Mouse (Mus musculus): Measurements from ENCODE around the gene Echdc3. TPM values are rescaled to one million over a fixed set of nuclear protein-coding genes. Genes with fewer than 3 reads are reported as not detected.
A peak's percentile ranks its signal among the peaks of the same experiment; 100 is the strongest.

Gene Echdc3
- polyA plus RNA-seq, 1 experiment from 2014 or later, result 0.80 TPM

DNA sequence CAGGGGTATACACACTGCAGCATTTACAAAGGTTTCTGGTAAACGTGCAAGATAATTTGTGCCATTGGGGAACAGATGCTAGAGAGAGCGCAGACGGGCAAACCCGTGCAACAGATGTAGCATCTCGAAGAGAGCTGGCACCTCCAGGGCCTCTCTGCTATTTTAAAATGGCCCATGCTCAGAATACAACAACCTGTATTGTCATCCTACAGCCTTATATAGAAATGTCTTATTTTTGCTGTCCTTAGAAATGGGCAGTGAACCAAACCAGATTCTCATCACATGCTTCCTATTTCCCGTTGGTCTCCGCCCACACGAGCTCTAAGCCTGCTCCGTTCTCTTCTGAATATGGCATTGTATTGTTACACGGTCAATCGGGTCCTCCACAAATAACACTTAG lies 3.7 kb downstream of the Echdc3 start:
- no peaks in the 10 kb centered on the region for H3K36me3 ChIP-seq (ENCODE audit: control insufficient read depth, insufficient read depth, low read length)
- H3K27me3 ChIP-seq (ENCODE audit: control insufficient read depth, insufficient read depth, low read length), result no peaks in the 10 kb centered on the region
- no peak overlapping the region for H3K9ac ChIP-seq (replicated peaks; ENCODE audit: low read depth, low read length)
- no peaks in the 10 kb centered on the region for H3K9me3 ChIP-seq (ENCODE audit: control insufficient read depth, low read length)
- H3K4me3 ChIP-seq (ENCODE audit: low read depth, low read length), result no peak overlapping the region
- H3K4me2 ChIP-seq (ENCODE audit: low read depth, low read length), result no peak overlapping the region
- WGBS, result 80% methylated on average over 11 of the region's 11 CpGs
- no peak for ATAC-seq (ENCODE audit: low read depth)
- no peak overlapping the region for H3K27ac ChIP-seq (ENCODE audit: low read depth, low read length)
- H3K4me1 ChIP-seq (ENCODE audit: control insufficient read depth, insufficient read depth, low read length), result 0 out of 2 replicates have a peak, but pooled peaks cover 3% of the 10 kb centered on the region

GRCm38 (mm10) chr2:6207736-6208135 lies 5.1 kb downstream of the Echdc3 start:
- no peak overlapping the region for H3K4me3 ChIP-seq (ENCODE audit: low read depth, low read length)
- no peaks in the 10 kb centered on the region for H3K27me3 ChIP-seq (ENCODE audit: control insufficient read depth, insufficient read depth, low read length)
- no peaks in the 10 kb centered on the region for H3K36me3 ChIP-seq (ENCODE audit: control insufficient read depth, insufficient read depth, low read length)
- no peaks in the 10 kb centered on the region for H3K4me1 ChIP-seq (ENCODE audit: control insufficient read depth, insufficient read depth, low read length)
- H3K4me2 ChIP-seq (ENCODE audit: low read depth, low read length), result no peak overlapping the region
- H3K9ac ChIP-seq (replicated peaks; ENCODE audit: low read depth, low read length), result no peak overlapping the region
- no peak overlapping the region for H3K27ac ChIP-seq (ENCODE audit: low read depth, low read length)
- WGBS, result 91% methylated on average over 2 of the region's 2 CpGs
- ATAC-seq (ENCODE audit: low read depth), result no peak
- H3K9me3 ChIP-seq (ENCODE audit: control insufficient read depth, low read length), result no peaks in the 10 kb centered on the region

DNA sequence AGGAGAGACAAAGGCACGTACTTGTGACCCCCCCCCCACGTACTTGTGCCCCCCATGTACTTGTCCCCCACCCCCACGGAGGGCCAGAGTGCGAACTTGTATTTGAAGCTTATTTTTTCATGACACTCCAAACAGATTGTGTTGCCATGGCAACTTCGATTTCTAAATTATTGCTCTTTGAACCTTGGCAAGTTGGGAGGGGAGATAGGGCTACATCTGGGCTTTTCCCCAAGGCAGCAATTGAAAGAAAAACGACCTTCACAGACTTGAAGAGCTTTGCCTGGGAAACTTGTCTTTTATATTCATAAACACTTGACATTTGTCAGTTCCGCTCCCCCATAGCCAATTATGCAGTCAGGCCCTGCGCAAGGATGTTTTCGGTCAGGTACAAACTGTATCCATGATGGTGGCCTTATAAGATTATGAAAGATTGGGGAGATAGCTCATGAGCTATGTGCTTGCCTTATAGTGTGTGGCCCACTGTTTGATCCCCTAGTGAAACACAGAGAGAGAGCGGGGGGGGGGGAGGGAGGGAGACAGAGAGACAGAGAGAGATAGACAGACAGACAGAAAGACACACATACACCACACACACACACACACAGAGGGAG lies 16.4 kb downstream of the Echdc3 start:
- no peak overlapping the region for H3K27ac ChIP-seq (ENCODE audit: low read depth, low read length)
- ATAC-seq (ENCODE audit: low read depth), result no peak

GRCm38 (mm10) chr2:6195468-6196239 lies 17.2 kb downstream of the Echdc3 start:
- no peak overlapping the region for H3K4me3 ChIP-seq (ENCODE audit: low read depth, low read length)
- no peaks in the 10 kb centered on the region for H3K27me3 ChIP-seq (ENCODE audit: control insufficient read depth, insufficient read depth, low read length)
- 67% methylated on average over 15 of the region's 15 CpGs for WGBS
- no peak overlapping the region for H3K4me2 ChIP-seq (ENCODE audit: low read depth, low read length)
- no peaks in the 10 kb centered on the region for H3K36me3 ChIP-seq (ENCODE audit: control insufficient read depth, insufficient read depth, low read length)
- H3K4me1 ChIP-seq (ENCODE audit: control insufficient read depth, insufficient read depth, low read length), result no peaks in the 10 kb centered on the region; the same call in 1 of the 2 replicates
- no peak overlapping the region for H3K9ac ChIP-seq (replicated peaks; ENCODE audit: low read depth, low read length)
- no peaks in the 10 kb centered on the region for H3K9me3 ChIP-seq (ENCODE audit: control insufficient read depth, low read length)
- H3K27ac ChIP-seq (ENCODE audit: low read depth, low read length), result no peak overlapping the region
- ATAC-seq (ENCODE audit: low read depth), result 0 out of 2 replicates have a peak, but pooled peaks have one; percentile 19

More for the DNA sequence above, 16.4 kb downstream of the Echdc3 start:
- H3K4me2 ChIP-seq (ENCODE audit: low read depth, low read length), result no peak overlapping the region
- 31% methylated on average over 9 of the region's 10 CpGs for WGBS
- no peaks in the 10 kb centered on the region for H3K27me3 ChIP-seq (ENCODE audit: control insufficient read depth, insufficient read depth, low read length)
- H3K9ac ChIP-seq (replicated peaks; ENCODE audit: low read depth, low read length), result no peak overlapping the region
- no peak overlapping the region for H3K4me3 ChIP-seq (ENCODE audit: low read depth, low read length)
- H3K4me1 ChIP-seq (ENCODE audit: control insufficient read depth, insufficient read depth, low read length), result no peaks in the 10 kb centered on the region; the same call in 1 of the 2 replicates
- no peaks in the 10 kb centered on the region for H3K36me3 ChIP-seq (ENCODE audit: control insufficient read depth, insufficient read depth, low read length)
- no peaks in the 10 kb centered on the region for H3K9me3 ChIP-seq (ENCODE audit: control insufficient read depth, low read length)

DNA sequence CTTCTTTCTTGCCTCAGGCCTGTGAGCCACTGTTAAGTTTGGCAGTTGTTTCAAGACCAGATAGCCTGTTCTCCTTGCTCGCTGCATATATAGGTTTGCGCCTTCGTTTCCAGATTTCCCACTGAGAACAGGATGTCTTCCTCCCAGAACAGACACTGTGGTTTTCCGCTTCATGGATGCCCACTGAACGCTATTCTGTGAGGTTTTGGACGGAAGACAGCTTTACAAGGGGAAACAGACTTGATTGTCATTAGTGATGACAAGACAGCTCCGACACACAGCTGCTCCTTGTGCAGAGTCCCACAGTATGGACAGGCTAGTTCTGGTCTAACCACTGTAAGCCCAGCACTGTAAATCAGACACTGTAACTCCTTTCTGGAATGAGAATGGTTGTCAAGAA lies 18.3 kb downstream of the Echdc3 start:
- H3K27ac ChIP-seq (ENCODE audit: low read depth, low read length), result no peak overlapping the region
- no peak overlapping the region for H3K4me3 ChIP-seq (ENCODE audit: low read depth, low read length)
- H3K36me3 ChIP-seq (ENCODE audit: control insufficient read depth, insufficient read depth, low read length), result no peaks in the 10 kb centered on the region
- WGBS, result 66% methylated on average over 7 of the region's 7 CpGs
- H3K9me3 ChIP-seq (ENCODE audit: control insufficient read depth, low read length), result no peaks in the 10 kb centered on the region
- no peaks in the 10 kb centered on the region; the same call in 1 of the 2 replicates for H3K4me1 ChIP-seq (ENCODE audit: control insufficient read depth, insufficient read depth, low read length)
- H3K9ac ChIP-seq (replicated peaks; ENCODE audit: low read depth, low read length), result no peak overlapping the region
- H3K27me3 ChIP-seq (ENCODE audit: control insufficient read depth, insufficient read depth, low read length), result no peaks in the 10 kb centered on the region
- 0 out of 2 replicates have a peak, but pooled peaks have one; percentile 8 for ATAC-seq (ENCODE audit: low read depth)
- H3K4me2 ChIP-seq (ENCODE audit: low read depth, low read length), result no peak overlapping the region

DNA sequence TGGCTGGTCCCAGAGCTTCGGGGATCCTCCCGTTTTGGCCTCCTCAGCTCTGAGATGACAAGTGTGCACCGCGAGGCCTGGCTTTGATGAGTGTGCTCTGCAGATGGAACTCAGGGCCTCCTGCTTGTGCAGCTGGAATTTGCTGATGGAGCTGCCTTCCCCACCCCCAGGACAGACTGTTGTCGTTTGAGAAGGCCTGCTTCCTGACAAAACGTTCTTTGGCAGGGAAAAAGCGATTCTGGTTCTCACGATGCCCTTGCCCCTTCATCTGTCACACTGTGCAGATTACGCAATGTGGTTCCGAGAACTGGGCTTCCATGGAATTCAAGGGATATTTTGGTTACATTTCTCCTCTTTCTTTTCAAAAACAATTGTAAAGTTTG lies 19.3 kb downstream of the Echdc3 start:
- Histone ChIP-seq H3K4me3 (ENCODE audit: low read depth, low read length) (no peak overlapping the region), H3K9me3 (ENCODE audit: control insufficient read depth, low read length) (no peaks in the 10 kb centered on the region), H3K36me3 (ENCODE audit: control insufficient read depth, insufficient read depth, low read length) (no peaks in the 10 kb centered on the region), H3K27ac (ENCODE audit: low read depth, low read length) (no peak overlapping the region), H3K9ac (replicated peaks; ENCODE audit: low read depth, low read length) (no peak overlapping the region), H3K27me3 (ENCODE audit: control insufficient read depth, insufficient read depth, low read length) (no peaks in the 10 kb centered on the region), H3K4me2 (ENCODE audit: low read depth, low read length) (no peak overlapping the region), H3K4me1 (ENCODE audit: control insufficient read depth, insufficient read depth, low read length) (no peaks in the 10 kb centered on the region; the same call in 1 of the 2 replicates)
- ATAC-seq (ENCODE audit: low read depth), result no peak
- WGBS, result 67% methylated on average over 10 of the region's 10 CpGs

DNA sequence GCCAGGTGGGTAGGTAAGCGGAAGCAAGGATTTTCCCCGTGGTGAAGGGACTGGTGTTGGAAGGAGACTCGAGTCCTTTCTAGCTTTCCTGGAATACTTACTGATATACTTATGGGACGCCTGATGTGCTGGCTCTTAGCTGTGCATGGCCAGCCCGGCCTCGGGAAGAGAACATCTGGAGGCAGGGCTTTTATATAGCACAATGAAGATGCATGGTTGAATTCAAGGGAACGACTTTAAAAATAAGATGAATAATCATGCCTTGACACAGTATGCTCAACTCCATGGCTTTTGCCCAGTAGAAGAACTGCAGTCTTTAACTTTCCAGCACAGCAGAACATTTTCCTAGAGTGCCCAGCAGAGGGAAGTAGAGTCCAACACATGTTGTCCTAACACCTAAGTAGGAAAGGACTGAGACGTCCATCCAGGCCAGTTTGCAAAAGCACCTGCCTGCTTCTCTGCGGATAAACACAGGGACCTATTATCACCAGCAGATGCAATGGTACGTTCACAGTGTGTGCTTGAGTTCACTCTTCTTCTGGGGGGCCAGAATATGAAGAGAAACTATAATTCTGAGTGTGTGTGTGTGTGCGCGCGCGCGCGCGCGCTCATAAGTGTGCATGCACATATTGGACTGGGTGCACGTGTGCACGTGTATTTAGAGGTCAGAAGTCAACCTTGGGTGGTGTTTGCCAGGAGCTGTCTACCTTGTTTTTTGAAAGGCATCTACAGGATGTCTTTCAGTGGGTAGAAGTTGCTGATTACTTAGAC lies 19.8 kb downstream of the Echdc3 start:
- Histone ChIP-seq H3K27me3 (ENCODE audit: control insufficient read depth, insufficient read depth, low read length) (no peaks in the 10 kb centered on the region), H3K4me2 (ENCODE audit: low read depth, low read length) (no peak overlapping the region), H3K36me3 (ENCODE audit: control insufficient read depth, insufficient read depth, low read length) (no peaks in the 10 kb centered on the region), H3K4me1 (ENCODE audit: control insufficient read depth, insufficient read depth, low read length) (no peaks in the 10 kb centered on the region; the same call in 1 of the 2 replicates), H3K9me3 (ENCODE audit: control insufficient read depth, low read length) (no peaks in the 10 kb centered on the region), H3K27ac (ENCODE audit: low read depth, low read length) (no peak overlapping the region), H3K9ac (replicated peaks; ENCODE audit: low read depth, low read length) (no peak overlapping the region), H3K4me3 (ENCODE audit: low read depth, low read length) (no peak overlapping the region)
- peak; percentile 78 for ATAC-seq (ENCODE audit: low read depth)
- WGBS, result 74% methylated on average over 20 of the region's 20 CpGs

DNA sequence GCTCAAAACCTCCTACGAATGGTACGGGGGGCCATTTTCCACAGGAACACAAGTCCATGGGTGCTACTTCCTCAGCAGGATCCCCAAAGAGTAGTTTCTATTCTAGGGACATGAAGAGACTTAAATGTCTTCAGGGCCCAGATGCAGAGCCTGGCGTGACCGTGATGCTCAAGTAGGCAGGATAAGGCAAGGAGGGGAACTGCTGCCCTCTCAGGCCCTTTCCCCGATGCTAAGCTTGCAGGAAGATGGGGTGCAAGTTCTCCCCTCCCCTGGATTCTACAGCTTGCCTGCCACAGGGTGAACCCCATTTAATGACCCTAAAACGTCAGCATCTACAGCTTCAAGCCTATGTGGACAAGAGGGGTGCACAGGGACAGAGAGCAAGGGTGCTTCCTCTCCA lies 22.8 kb downstream of the Echdc3 start:
- Histone ChIP-seq H3K27me3 (ENCODE audit: control insufficient read depth, insufficient read depth, low read length) (no peaks in the 10 kb centered on the region), H3K9me3 (ENCODE audit: control insufficient read depth, low read length) (no peaks in the 10 kb centered on the region), H3K4me3 (ENCODE audit: low read depth, low read length) (no peak overlapping the region), H3K4me1 (ENCODE audit: control insufficient read depth, insufficient read depth, low read length) (no peaks in the 10 kb centered on the region), H3K4me2 (ENCODE audit: low read depth, low read length) (no peak overlapping the region), H3K27ac (ENCODE audit: low read depth, low read length) (no peak overlapping the region), H3K36me3 (ENCODE audit: control insufficient read depth, insufficient read depth, low read length) (no peaks in the 10 kb centered on the region), H3K9ac (replicated peaks; ENCODE audit: low read depth, low read length) (no peak overlapping the region)
- no peak for ATAC-seq (ENCODE audit: low read depth)
- WGBS, result 96% methylated on average over 6 of the region's 6 CpGs

DNA sequence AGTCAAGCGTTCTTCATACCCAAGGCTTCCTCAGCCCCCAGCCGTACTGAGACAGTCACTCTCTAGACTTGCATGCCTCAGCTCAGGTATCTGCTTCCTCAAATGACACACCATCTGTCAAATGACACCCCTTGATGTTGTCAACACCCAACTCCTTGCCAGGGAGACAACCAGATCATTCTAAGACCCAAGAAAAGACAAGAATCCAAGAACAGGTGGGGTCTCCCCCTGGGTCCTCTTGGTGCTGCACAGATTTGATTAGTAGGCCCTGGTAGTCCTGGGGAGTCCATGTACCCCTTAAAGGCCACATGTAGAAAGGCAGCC lies 23.2 kb downstream of the Echdc3 start:
- Histone ChIP-seq H3K9ac (replicated peaks; ENCODE audit: low read depth, low read length) (no peak overlapping the region), H3K4me2 (ENCODE audit: low read depth, low read length) (no peak overlapping the region), H3K9me3 (ENCODE audit: control insufficient read depth, low read length) (no peaks in the 10 kb centered on the region), H3K27me3 (ENCODE audit: control insufficient read depth, insufficient read depth, low read length) (no peaks in the 10 kb centered on the region), H3K27ac (ENCODE audit: low read depth, low read length) (no peak overlapping the region), H3K4me1 (ENCODE audit: control insufficient read depth, insufficient read depth, low read length) (no peaks in the 10 kb centered on the region), H3K36me3 (ENCODE audit: control insufficient read depth, insufficient read depth, low read length) (no peaks in the 10 kb centered on the region), H3K4me3 (ENCODE audit: low read depth, low read length) (no peak overlapping the region)
- ATAC-seq (ENCODE audit: low read depth), result no peak
- WGBS, result 90% methylated on average over 2 of the region's 2 CpGs

All from neural tube, embryonic 14.5 days (tissue).